Mouse (Mus musculus) common myeloid progenitor, adult 5-6 weeks (primary cell): ENCODE results near the gene Cabp7. TPM values are rescaled to one million over a fixed set of nuclear protein-coding genes. Genes with fewer than 3 reads are reported as not detected.
"Not testable (repeated sequence)": the region's sequence is repeated elsewhere in the genome, so short reads cannot be mapped to it uniquely, and the experiment has no call there.

Source experiments
- ATAC-seq: replicated peaks from 2 replicates; pipeline ENCODE4 v1.8.0; 2016; ENCODE audit warnings: low read depth, mild to moderate bottlenecking, moderate TSS enrichment, inconsistent platforms; ENCODE audit not compliant: poor library complexity, severe bottlenecking
- total RNA-seq: library from RNA; stranded (forward); fragments of 200-1000, 187-1606 nt; gene quantifications from 2 replicates; pipeline ENCODE4 v1.2.3, GENCODE M21; 2017

The Cabp7 gene
- total RNA-seq, 1 experiment from 2014 or later = not detected

DNA sequence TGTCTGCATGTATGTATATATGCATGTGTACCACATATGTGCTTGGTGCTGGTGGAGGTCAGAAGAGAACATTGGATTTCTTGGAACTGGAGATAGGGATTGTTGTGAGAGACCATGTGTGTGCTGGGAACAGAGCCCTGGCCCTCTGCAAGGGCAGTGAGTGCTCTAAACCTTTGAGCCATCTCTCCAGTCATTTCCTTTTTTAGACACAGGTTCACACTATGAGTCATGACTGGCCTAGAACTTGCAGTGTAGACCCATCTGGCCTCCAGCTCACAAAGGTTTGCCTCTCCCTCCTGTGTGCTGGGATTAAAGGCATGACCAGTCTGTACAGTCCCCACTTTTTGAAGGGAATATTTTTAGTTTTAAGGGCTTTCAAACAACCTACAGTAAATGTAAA, 33.8 kb downstream of the Cabp7 start:
- ATAC-seq = no peak

DNA sequence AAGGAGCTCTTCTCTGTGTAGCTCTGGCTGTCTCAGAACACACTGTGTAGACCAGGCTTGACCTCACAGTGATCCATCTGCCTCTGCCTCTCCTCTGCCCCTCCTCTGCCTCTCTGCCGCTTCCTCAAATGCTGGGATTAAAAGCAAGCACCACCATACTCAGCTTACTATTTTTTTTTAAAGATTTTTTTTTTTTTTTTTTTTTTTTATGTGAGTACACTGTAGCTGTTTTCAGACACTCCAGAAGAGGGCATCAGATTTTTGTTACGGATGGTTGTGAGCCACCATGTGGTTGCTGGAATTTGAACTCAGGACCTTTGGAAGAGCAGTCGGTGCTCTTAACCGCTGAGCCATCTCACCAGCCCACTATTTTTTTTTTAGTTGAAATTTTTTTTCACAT, 36.4 kb downstream of the Cabp7 start:
- ATAC-seq = not testable (repeated sequence)

DNA sequence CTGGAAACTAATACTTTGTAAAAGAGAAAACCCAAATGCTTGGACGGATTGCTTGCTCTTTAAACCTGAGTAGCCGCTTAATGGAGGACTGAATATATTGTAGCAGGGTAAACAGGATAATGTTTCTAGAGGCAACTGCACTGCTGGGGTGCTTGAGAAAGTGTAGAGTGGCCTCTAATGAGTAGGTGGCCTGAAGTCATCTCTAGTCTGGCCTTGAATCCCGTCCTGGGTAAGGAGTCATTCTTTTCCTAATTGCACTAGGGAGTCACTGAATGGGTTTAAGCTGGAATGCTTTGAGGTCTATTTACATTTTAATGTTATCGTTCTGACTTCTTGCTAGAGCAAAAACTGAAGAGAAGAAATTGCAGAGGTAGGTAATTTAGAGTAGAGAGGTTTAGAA, 41.4 kb downstream of the Cabp7 start:
- ATAC-seq = no peak

- peak; percentile 98 for ATAC-seq
Observed at GRCm38 (mm10) chr11:4704072-4704964, 42.3 kb downstream of the Cabp7 start, which contains the start of the genes Uqcr10 and Zmat5. Gene Uqcr10 (minus strand): TSS chr11:4704342. Gene Zmat5 (plus strand): TSS chr11:4704678.

GRCm38 (mm10) chr11:4703688-4704071, 42.9 kb downstream of the Cabp7 start:
- ATAC-seq = no peak

- ATAC-seq = no peak
Observed at GRCm38 (mm10) chr11:4700726-4701125, 45.9 kb downstream of the Cabp7 start.

- ATAC-seq = peak; percentile 60; the same call in 1 of the 2 replicates
Observed at GRCm38 (mm10) chr11:4697043-4697983, 49.3 kb downstream of the Cabp7 start.

DNA sequence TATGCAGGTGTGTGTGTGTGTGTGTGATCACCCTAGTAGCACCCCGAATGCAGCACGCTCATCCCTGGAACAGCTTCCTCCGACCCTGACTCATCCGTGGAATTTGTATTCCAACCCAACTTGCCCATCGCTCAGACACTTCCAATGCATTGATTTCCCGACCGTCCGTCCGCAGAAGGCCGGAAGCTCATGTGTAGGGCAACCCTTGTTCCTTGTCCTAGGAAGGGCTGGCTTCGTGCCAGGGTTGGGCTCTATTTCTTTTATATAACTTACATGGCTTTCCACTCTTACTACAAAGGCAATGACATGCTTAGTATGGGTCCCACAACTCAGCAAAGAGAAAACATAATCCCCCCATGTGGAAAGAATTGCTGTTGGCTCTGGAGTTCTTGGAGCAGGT, 54.4 kb downstream of the Cabp7 start:
- ATAC-seq = no peak

GRCm38 (mm10) chr11:4691213-4691612, 55.4 kb downstream of the Cabp7 start:
- no peak for ATAC-seq

DNA sequence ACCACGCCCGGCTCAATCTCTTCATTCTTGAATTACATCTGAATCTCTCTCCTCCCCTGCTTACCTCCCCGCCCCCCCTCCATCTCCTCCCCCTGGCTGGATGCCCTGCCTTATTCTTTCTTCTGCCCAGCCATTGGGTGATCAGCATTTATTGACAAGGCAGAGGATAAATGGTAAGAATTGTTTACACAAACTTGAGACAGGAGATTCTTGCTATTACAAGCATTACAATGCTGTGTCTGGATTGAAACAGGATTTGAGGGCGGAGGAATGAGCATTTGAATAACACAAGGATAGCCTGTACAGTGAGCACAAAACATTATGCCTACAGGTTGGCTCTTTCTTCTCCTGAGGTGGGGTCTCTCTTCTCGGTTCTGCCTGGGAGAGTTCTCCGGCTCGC, 56.2 kb downstream of the Cabp7 start:
- no peak for ATAC-seq

- ATAC-seq = no peak
Observed at GRCm38 (mm10) chr11:4688632-4689380, 57.8 kb downstream of the Cabp7 start.

DNA sequence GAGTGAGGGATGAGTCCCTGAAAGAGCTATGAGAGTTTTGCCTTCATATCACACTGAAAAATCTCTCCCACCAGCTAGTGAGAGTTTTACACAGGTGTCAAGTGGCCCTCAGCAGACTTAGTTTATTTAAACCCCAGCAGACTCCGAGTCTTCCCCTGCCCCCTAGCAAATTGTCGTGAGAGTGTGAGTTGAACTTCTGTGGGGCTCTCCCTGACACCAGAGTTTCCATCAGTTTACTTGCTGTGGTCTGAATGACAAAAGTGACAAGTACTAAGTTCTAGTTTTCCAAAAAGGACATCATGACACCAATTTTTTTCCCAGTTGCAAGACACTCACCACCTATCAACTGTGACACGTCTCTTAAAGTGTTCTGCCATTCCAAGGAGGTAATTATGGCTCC, 58.7 kb downstream of the Cabp7 start:
- ATAC-seq = no peak

DNA sequence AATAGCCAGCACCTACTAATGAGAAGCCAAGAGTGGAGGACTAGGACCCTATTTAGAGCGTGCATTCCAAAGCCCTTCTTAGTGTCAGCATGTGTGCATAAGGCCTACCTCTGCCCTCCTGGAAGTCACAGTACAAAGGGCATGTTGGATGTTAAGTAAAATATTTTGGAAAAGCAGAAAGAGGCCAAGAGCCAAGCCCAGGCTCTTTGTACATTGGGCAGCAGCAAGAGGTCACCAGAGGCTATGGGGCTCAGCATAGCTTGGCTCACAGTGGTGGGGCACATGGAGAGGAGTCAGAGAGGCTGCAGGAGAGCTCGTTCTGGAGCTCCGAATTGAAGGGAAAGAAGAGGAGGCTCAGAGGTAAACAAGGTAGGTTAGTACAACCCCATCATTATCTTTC, 59.6 kb downstream of the Cabp7 start:
- ATAC-seq = no peak

Other genes starting within 250 kb of the Cabp7 start
- 42.0 and 47.0 TPM in 2 replicates for gene Mtmr3, start 151.9 kb downstream of the Cabp7 start, total RNA-seq
- gene Gm11032, start 126.7 kb downstream of the Cabp7 start, total RNA-seq = not detected in 2 replicates
- gene Ascc2, start 109.0 kb downstream of the Cabp7 start, total RNA-seq = 18.8 and 22.0 TPM in 2 replicates
- gene Uqcr10, start 42.4 kb downstream of the Cabp7 start, total RNA-seq = 117 and 123 TPM in 2 replicates
- 6.0 and 11.5 TPM in 2 replicates for gene Zmat5, start 42.1 kb downstream of the Cabp7 start, total RNA-seq
- gene Nf2, start 102.8 kb upstream of the Cabp7 start, total RNA-seq = 72.8 and 88.8 TPM in 2 replicates
- gene Nipsnap1, start 127.2 kb upstream of the Cabp7 start, total RNA-seq = 18.0 and 18.3 TPM in 2 replicates
- gene Thoc5, start 148.5 kb upstream of the Cabp7 start, total RNA-seq = 54.0 and 58.7 TPM in 2 replicates
- gene Nefh, start 201.3 kb upstream of the Cabp7 start, total RNA-seq = 12.6 and 16.7 TPM in 2 replicates
- gene Ap1b1, start 240.0 kb upstream of the Cabp7 start, total RNA-seq = 69.1 and 72.2 TPM in 2 replicates